Mouse (Mus musculus): Measurements from ENCODE around the gene AC161166.1.

GRCm38 (mm10) chr7:24488303-24488702, 24.0 kb downstream of the AC161166.1 start:
- no peak for TF ChIP-seq CTCF (IDR thresholded peaks at IDR 0.05; ENCODE audit: borderline replicate concordance, insufficient read depth, low read length)
- TF ChIP-seq POLR2A (IDR thresholded peaks at IDR 0.05; ENCODE audit: low read depth, low read length): no peak

Measured in embryonic fibroblast, embryonic 13.5 days (primary cell).